Mouse (Mus musculus): ENCODE measurements around the gene Mapk8ip3. TPM values are rescaled to one million over a fixed set of nuclear protein-coding genes. Genes with fewer than 3 reads are reported as not detected.

Mapk8ip3 gene
- polyA plus RNA-seq, 1 experiment = 59.5 TPM

- no peak overlapping the region; the same call in 1 of the 2 replicates for H3K27ac ChIP-seq (ENCODE audit: insufficient read depth, low read length)
Observed at GRCm38 (mm10) chr17:24895571-24896240, 41.1 kb downstream of the Mapk8ip3 start.

GRCm38 (mm10) chr17:24894995-24895547, 41.7 kb downstream of the Mapk8ip3 start, which contains the start of the genes Eme2 and Mrps34:
Eme2 (minus strand) TSS chr17:24895087.
Mrps34 (plus strand) TSS chr17:24895116.
- Histone ChIP-seq H3K4me3 (ENCODE audit: low read depth, low read length) (peak within 1 kb of the TSS; percentile 77), H3K36me3 (ENCODE audit: control insufficient read depth, insufficient read depth, low read length, poor library complexity, severe bottlenecking) (no peaks in the 10 kb centered on the region), H3K4me1 (ENCODE audit: control insufficient read depth, insufficient read depth, low read length) (no peaks in the 10 kb centered on the region), H3K27me3 (ENCODE audit: control insufficient read depth, insufficient read depth, low read length, poor library complexity, severe bottlenecking) (no peaks in the 10 kb centered on the region), H3K9ac (ENCODE audit: low read depth, poor library complexity, severe bottlenecking) (peak within 1 kb of the TSS; percentile 68), H3K27ac (ENCODE audit: insufficient read depth, low read length) (no peak within 1 kb of the TSS), H3K9me3 (replicated peaks; ENCODE audit: control insufficient read depth, insufficient read depth, low read length, poor library complexity, severe bottlenecking) (no peaks in the 10 kb centered on the region)
- TF ChIP-seq CTCF (IDR thresholded peaks at IDR 0.05; ENCODE audit: low read depth, low read length) (no peak), EP300 (IDR thresholded peaks at IDR 0.05; ENCODE audit: insufficient read depth, low read depth, low read length) (0 out of 2 replicates have a peak, but pooled peaks have one; percentile 9), POLR2A (IDR thresholded peaks at IDR 0.05; ENCODE audit: insufficient read depth, low read length) (peak; percentile 17)

More at GRCm38 (mm10) chr17:24895571-24896240, 41.1 kb downstream of the Mapk8ip3 start:
- Histone ChIP-seq H3K9me3 (replicated peaks; ENCODE audit: control insufficient read depth, insufficient read depth, low read length, poor library complexity, severe bottlenecking) (no peaks in the 10 kb centered on the region), H3K36me3 (ENCODE audit: control insufficient read depth, insufficient read depth, low read length, poor library complexity, severe bottlenecking) (peaks cover under 1% of the 10 kb centered on the region; the same call in 1 of the 2 replicates), H3K27me3 (ENCODE audit: control insufficient read depth, insufficient read depth, low read length, poor library complexity, severe bottlenecking) (no peaks in the 10 kb centered on the region), H3K9ac (ENCODE audit: low read depth, poor library complexity, severe bottlenecking) (peak overlapping the region; percentile 68), H3K4me1 (ENCODE audit: control insufficient read depth, insufficient read depth, low read length) (no peaks in the 10 kb centered on the region), H3K4me3 (ENCODE audit: low read depth, low read length) (peak overlapping the region; percentile 77)
- TF ChIP-seq CTCF (IDR thresholded peaks at IDR 0.05; ENCODE audit: low read depth, low read length) (no peak), POLR2A (IDR thresholded peaks at IDR 0.05; ENCODE audit: insufficient read depth, low read length) (no peak), EP300 (IDR thresholded peaks at IDR 0.05; ENCODE audit: insufficient read depth, low read depth, low read length) (no peak)

- H3K27me3 ChIP-seq (ENCODE audit: control insufficient read depth, insufficient read depth, low read length, poor library complexity, severe bottlenecking) = no peaks in the 10 kb centered on the region
- no peaks in the 10 kb centered on the region for H3K36me3 ChIP-seq (ENCODE audit: control insufficient read depth, insufficient read depth, low read length, poor library complexity, severe bottlenecking)
- H3K4me1 ChIP-seq (ENCODE audit: control insufficient read depth, insufficient read depth, low read length) = no peaks in the 10 kb centered on the region
- H3K27ac ChIP-seq (ENCODE audit: insufficient read depth, low read length) = no peak overlapping the region
- H3K9me3 ChIP-seq (replicated peaks; ENCODE audit: control insufficient read depth, insufficient read depth, low read length, poor library complexity, severe bottlenecking) = no peaks in the 10 kb centered on the region
- TF ChIP-seq EP300 (IDR thresholded peaks at IDR 0.05; ENCODE audit: insufficient read depth, low read depth, low read length) (no peak), CTCF (IDR thresholded peaks at IDR 0.05; ENCODE audit: low read depth, low read length) (no peak), POLR2A (IDR thresholded peaks at IDR 0.05; ENCODE audit: insufficient read depth, low read length) (no peak)
- H3K9ac ChIP-seq (ENCODE audit: low read depth, poor library complexity, severe bottlenecking) = peak overlapping the region; percentile 68
- peak overlapping the region; percentile 77 for H3K4me3 ChIP-seq (ENCODE audit: low read depth, low read length)
Observed at GRCm38 (mm10) chr17:24894061-24894994, 42.4 kb downstream of the Mapk8ip3 start.

DNA sequence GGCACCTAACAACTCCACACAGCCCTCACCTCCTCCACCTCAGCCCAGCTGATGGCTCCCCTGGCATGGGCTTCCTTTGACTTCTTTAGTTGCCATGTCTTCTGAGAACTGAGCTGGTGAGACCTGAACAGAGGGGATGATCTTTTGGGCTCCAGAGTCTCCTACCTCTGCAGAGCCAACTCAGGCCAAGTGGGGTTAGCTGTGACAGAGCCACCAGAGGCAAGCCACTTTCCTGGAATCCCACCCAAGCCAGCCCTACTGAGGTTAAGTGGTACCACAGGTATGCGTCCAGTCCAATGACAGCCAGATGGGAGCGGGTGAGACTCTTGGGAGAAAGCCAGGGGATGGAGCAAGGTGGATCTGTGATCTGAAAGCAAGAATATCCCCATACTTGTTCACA, 43.5 kb downstream of the Mapk8ip3 start:
- Histone ChIP-seq H3K27ac (ENCODE audit: insufficient read depth, low read length) (no peak overlapping the region), H3K36me3 (ENCODE audit: control insufficient read depth, insufficient read depth, low read length, poor library complexity, severe bottlenecking) (no peaks in the 10 kb centered on the region), H3K4me3 (ENCODE audit: low read depth, low read length) (no peak overlapping the region), H3K9me3 (replicated peaks; ENCODE audit: control insufficient read depth, insufficient read depth, low read length, poor library complexity, severe bottlenecking) (no peaks in the 10 kb centered on the region), H3K4me1 (ENCODE audit: control insufficient read depth, insufficient read depth, low read length) (no peaks in the 10 kb centered on the region), H3K9ac (ENCODE audit: low read depth, poor library complexity, severe bottlenecking) (no peak overlapping the region), H3K27me3 (ENCODE audit: control insufficient read depth, insufficient read depth, low read length, poor library complexity, severe bottlenecking) (no peaks in the 10 kb centered on the region)
- TF ChIP-seq POLR2A (IDR thresholded peaks at IDR 0.05; ENCODE audit: insufficient read depth, low read length) (no peak), CTCF (IDR thresholded peaks at IDR 0.05; ENCODE audit: low read depth, low read length) (no peak), EP300 (IDR thresholded peaks at IDR 0.05; ENCODE audit: insufficient read depth, low read depth, low read length) (no peak)

GRCm38 (mm10) chr17:24892785-24893184, 44.0 kb downstream of the Mapk8ip3 start:
- H3K36me3 ChIP-seq (ENCODE audit: control insufficient read depth, insufficient read depth, low read length, poor library complexity, severe bottlenecking) = no peaks in the 10 kb centered on the region

More at GRCm38 (mm10) chr17:24892785-24893184, 44.0 kb downstream of the Mapk8ip3 start:
- Histone ChIP-seq H3K9me3 (replicated peaks; ENCODE audit: control insufficient read depth, insufficient read depth, low read length, poor library complexity, severe bottlenecking) (no peaks in the 10 kb centered on the region), H3K4me3 (ENCODE audit: low read depth, low read length) (no peak overlapping the region), H3K4me1 (ENCODE audit: control insufficient read depth, insufficient read depth, low read length) (no peaks in the 10 kb centered on the region), H3K9ac (ENCODE audit: low read depth, poor library complexity, severe bottlenecking) (no peak overlapping the region), H3K27ac (ENCODE audit: insufficient read depth, low read length) (no peak overlapping the region), H3K27me3 (ENCODE audit: control insufficient read depth, insufficient read depth, low read length, poor library complexity, severe bottlenecking) (no peaks in the 10 kb centered on the region)
- TF ChIP-seq POLR2A (IDR thresholded peaks at IDR 0.05; ENCODE audit: insufficient read depth, low read length) (no peak), CTCF (IDR thresholded peaks at IDR 0.05; ENCODE audit: low read depth, low read length) (no peak), EP300 (IDR thresholded peaks at IDR 0.05; ENCODE audit: insufficient read depth, low read depth, low read length) (no peak)
